Comparison of ENCODE assay signal across 8 mouse cellular contexts in the genomic region with DNA sequence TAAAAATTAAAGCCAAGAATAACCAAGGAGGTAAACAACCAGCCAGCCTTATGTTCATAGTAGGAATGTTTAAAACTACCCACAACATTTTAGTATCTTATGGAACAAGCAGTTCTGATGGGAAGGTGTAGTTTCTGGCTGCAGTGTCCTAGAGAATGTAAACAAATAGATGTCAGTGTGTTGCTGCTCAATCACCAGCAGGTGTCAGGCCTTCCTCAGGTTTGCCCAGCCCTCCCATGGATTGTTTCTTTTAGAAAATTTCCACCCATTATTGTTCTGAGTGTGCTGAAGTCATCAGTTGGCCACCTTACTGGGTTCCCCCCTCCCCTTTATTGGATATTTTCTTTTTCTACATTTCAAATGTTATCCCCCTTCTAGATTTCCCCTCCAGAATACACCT. TPM values are rescaled to one million over a fixed set of nuclear protein-coding genes. Genes with fewer than 3 reads are reported as not detected.
A peak's percentile ranks its signal among the peaks of the same experiment; 100 is the strongest.
DNase-seq lines count a peak whose midpoint lies in the region; ATAC-seq lines count a peak whose summit lies in the region.
"Had no signal": no experiment of that assay in that cellular context is flagged by ENCODE, and none has a peak within 500 bp of the region (broad histone marks: within the 10 kb centered on the region; RNA-seq: fewer than 3 reads in every experiment).

No protein-coding gene starts in this region.

- H3K27me3 ChIP-seq in liver, embryonic 11.5 days (replicated peaks; ENCODE audit: control insufficient read depth, insufficient read depth, low read length) = no peaks in the 10 kb centered on the region
- no peaks in the 10 kb centered on the region for H3K27me3 ChIP-seq in forebrain, embryonic 16.5 days (replicated peaks; ENCODE audit: control insufficient read depth, insufficient read depth, low read length)

- H3K27ac ChIP-seq in liver, embryonic 11.5 days (ENCODE audit: low read depth, low read length) = no peak overlapping the region
- no peak overlapping the region for H3K27ac ChIP-seq in forebrain, embryonic 16.5 days (ENCODE audit: low read length)

- H3K4me2 ChIP-seq in liver, embryonic 11.5 days = no peak overlapping the region
- no peak overlapping the region for H3K4me2 ChIP-seq in forebrain, embryonic 16.5 days (ENCODE audit: low read length)

- ATAC-seq in liver, embryonic 11.5 days (replicated peaks; ENCODE audit: low FRiP score) = peak; percentile 63; the same call in 1 of the 2 replicates
- no peak for ATAC-seq in forebrain, embryonic 16.5 days

- no peaks in the 10 kb centered on the region for H3K4me1 ChIP-seq in liver, embryonic 11.5 days (replicated peaks; ENCODE audit: control insufficient read depth, insufficient read depth, low read length)
- no peaks in the 10 kb centered on the region for H3K4me1 ChIP-seq in forebrain, embryonic 16.5 days (replicated peaks; ENCODE audit: control insufficient read depth, insufficient read depth, low read length)

- no peaks in the 10 kb centered on the region for H3K36me3 ChIP-seq in liver, embryonic 11.5 days (ENCODE audit: control insufficient read depth, insufficient read depth, low read length)
- H3K36me3 ChIP-seq in forebrain, embryonic 16.5 days (ENCODE audit: control insufficient read depth, insufficient read depth) = no peaks in the 10 kb centered on the region

- no peak overlapping the region for H3K9ac ChIP-seq in liver, embryonic 11.5 days (ENCODE audit: low read depth, low read length)
- H3K9ac ChIP-seq in forebrain, embryonic 16.5 days (replicated peaks; ENCODE audit: low read depth, low read length) = no peak overlapping the region

- H3K4me3 ChIP-seq in liver, embryonic 11.5 days (ENCODE audit: low read depth, low read length) = no peak overlapping the region
- H3K4me3 ChIP-seq in forebrain, embryonic 16.5 days (replicated peaks; ENCODE audit: low read length) = no peak overlapping the region

- H3K9me3 ChIP-seq in liver, embryonic 11.5 days (ENCODE audit: control insufficient read depth, low read length) = no peaks in the 10 kb centered on the region
- H3K9me3 ChIP-seq in forebrain, embryonic 16.5 days (ENCODE audit: control insufficient read depth, low read length) = no peaks in the 10 kb centered on the region

- DNase-seq in thymus, postnatal 4 days = peak; percentile 6
- DNase-seq in thymus, postnatal 10 days (ENCODE audit: low spot score in 2 of 2) = no peak
- peak; percentile 6 for DNase-seq in embryo, embryonic 11 days
- no peak for DNase-seq in liver, embryonic 11.5 days (ENCODE audit: low spot score)
- no peak for DNase-seq in ovary, postnatal 36 days (ENCODE audit: low spot score)
- DNase-seq in cerebellum, adult 8-10 months = no peak

RNA-seq across cellular contexts. Expression of gene Vmn2r19, which starts 32.0 kb away (rescaled TPM):
- polyA plus RNA-seq in liver, embryonic 11.5 days (2014; fragmentation: Nextera tagmentation; extraction: Ambion mirVana) = not detected in 2 replicates
- polyA plus RNA-seq in forebrain, embryonic 16.5 days (2015; fragmentation: Nextera tagmentation; extraction: Ambion mirVana) = not detected in 2 replicates
- polyA plus RNA-seq: embryonic facial prominence, embryonic 14.5 days had no signal

RNA-seq across cellular contexts. Expression of gene Clec4e, which starts 50.4 kb away (rescaled TPM):
- polyA plus RNA-seq in liver, embryonic 11.5 days (2014; fragmentation: Nextera tagmentation; extraction: Ambion mirVana) = 0.32 and 0.38 TPM in 2 replicates
- polyA plus RNA-seq in forebrain, embryonic 16.5 days (2015; fragmentation: Nextera tagmentation; extraction: Ambion mirVana) = not detected in 2 replicates

Comparison
In these comparisons a context has a peak if more than half of its experiments do, and no peak if none do; other contexts are left out.
1. DNase-seq: peak in thymus, postnatal 4 days (single experiment) and embryo, embryonic 11 days (single experiment); none in thymus, postnatal 10 days (0 of 2), liver, embryonic 11.5 days (single experiment), ovary, postnatal 36 days (single experiment) and cerebellum, adult 8-10 months (single experiment).